Mouse (Mus musculus) right cerebral cortex, postnatal 14 days (tissue): ENCODE data around the gene Gpr89.

Experiments used
- DNase-seq: peaks from one replicate; pipeline ENCODE4 v3.0.0; 2022

Gene Gpr89

GRCm38 (mm10) chr3:96869091-96869490 is 36.1 kb downstream of the Gpr89 start:
- DNase-seq, result no peak

- no peak for DNase-seq
These were observed 36.6 kb downstream of the Gpr89 start for GRCm38 (mm10) chr3:96868566-96868965.

- DNase-seq, result no peak
These were observed 37.3 kb downstream of the Gpr89 start for GRCm38 (mm10) chr3:96867863-96868262.

- DNase-seq, result no peak
These were observed 44.6 kb downstream of the Gpr89 start for GRCm38 (mm10) chr3:96860498-96860897.

- no peak for DNase-seq
These were observed 49.3 kb downstream of the Gpr89 start for GRCm38 (mm10) chr3:96855833-96856232.

GRCm38 (mm10) chr3:96854376-96854775 is 50.8 kb downstream of the Gpr89 start:
- DNase-seq, result no peak

- DNase-seq, result no peak
These were observed 52.6 kb downstream of the Gpr89 start for GRCm38 (mm10) chr3:96852561-96852960.

GRCm38 (mm10) chr3:96849168-96849727 is 55.9 kb downstream of the Gpr89 start:
- DNase-seq, result no peak

- no peak for DNase-seq
These were observed 56.7 kb downstream of the Gpr89 start for GRCm38 (mm10) chr3:96848470-96848869.

GRCm38 (mm10) chr3:96847661-96848060 is 57.5 kb downstream of the Gpr89 start:
- DNase-seq, result no peak

GRCm38 (mm10) chr3:96846985-96847384 is 58.2 kb downstream of the Gpr89 start:
- no peak for DNase-seq

- no peak for DNase-seq
These were observed 59.3 kb downstream of the Gpr89 start for GRCm38 (mm10) chr3:96845806-96846205.

- no peak for DNase-seq
These were observed 60.0 kb downstream of the Gpr89 start for GRCm38 (mm10) chr3:96845191-96845590.

GRCm38 (mm10) chr3:96838996-96839645 is 66.0 kb downstream of the Gpr89 start:
- no peak for DNase-seq

- DNase-seq, result no peak
These were observed 68.7 kb downstream of the Gpr89 start for GRCm38 (mm10) chr3:96836414-96836813.

- no peak for DNase-seq
These were observed 70.4 kb downstream of the Gpr89 start for GRCm38 (mm10) chr3:96834587-96835348.

- no peak for DNase-seq
These were observed 72.2 kb downstream of the Gpr89 start for GRCm38 (mm10) chr3:96832930-96833329.

- no peak for DNase-seq
These were observed 75.3 kb downstream of the Gpr89 start for GRCm38 (mm10) chr3:96829856-96830255.

- DNase-seq, result no peak
These were observed 76.2 kb downstream of the Gpr89 start, which contains the start of the genes Pdzk1 and Cd160 for GRCm38 (mm10) chr3:96828984-96829383. Pdzk1 (plus strand) TSS chr3:96829284. Cd160 (minus strand) TSS chr3:96829351.

- no peak for DNase-seq
These were observed 76.8 kb downstream of the Gpr89 start for GRCm38 (mm10) chr3:96828308-96828864.

GRCm38 (mm10) chr3:96825261-96825660 is 79.9 kb downstream of the Gpr89 start:
- no peak for DNase-seq

- DNase-seq, result no peak
These were observed 80.5 kb downstream of the Gpr89 start for GRCm38 (mm10) chr3:96824614-96825013.

- DNase-seq, result no peak
These were observed 81.4 kb downstream of the Gpr89 start for GRCm38 (mm10) chr3:96823701-96824100.

GRCm38 (mm10) chr3:96821581-96821980 is 83.6 kb downstream of the Gpr89 start:
- no peak for DNase-seq
